9 mouse cellular contexts compared by ENCODE assay signal in the genomic region with DNA sequence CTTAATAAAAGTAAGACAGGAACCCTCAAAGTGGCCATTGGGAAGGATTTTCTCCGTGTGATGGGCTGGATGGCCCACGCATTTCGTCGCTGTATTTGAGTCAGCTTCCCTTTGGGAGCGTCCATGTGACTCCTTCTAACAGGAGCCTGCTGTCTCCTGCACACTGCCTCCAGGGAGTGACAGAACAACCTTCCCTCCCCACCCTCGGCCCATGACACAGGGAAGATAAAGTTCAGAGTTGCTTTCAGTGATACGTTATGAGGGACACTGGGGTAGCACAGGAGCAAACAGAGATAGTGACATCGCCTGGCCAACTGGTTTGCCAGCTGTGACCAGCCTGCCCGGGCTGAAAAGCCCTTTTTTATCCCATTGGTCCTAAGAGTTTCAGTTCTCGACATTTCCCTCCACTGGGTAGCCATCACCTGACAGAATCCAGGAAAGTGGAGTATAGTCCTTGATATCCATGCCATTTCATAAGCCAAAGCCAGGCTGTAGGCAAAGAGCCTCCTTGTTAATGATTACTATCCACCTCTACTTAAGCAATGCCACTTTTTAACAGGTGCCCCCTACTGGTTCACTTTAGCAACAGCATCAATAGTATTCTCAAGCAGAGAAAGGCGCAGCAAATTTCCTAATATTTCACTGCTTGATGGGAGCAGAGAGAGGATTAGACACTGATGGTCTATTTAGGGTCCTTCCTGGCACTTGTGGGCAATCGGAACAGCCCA.
A peak's percentile ranks its signal among the peaks of the same experiment; 100 is the strongest.
DNase-seq lines count a peak whose midpoint lies in the region; ATAC-seq and TF ChIP-seq lines count a peak whose summit lies in the region.
"Had no signal": no experiment of that assay in that cellular context is flagged by ENCODE, and none has a peak within 500 bp of the region (broad histone marks: within the 10 kb centered on the region; RNA-seq: fewer than 3 reads in every experiment).

No protein-coding gene starts in this region.

- no peaks in the 10 kb centered on the region for H3K4me1 ChIP-seq in embryonic facial prominence, embryonic 11.5 days (ENCODE audit: control insufficient read depth, insufficient read depth, low read length)
- H3K4me1 ChIP-seq in embryonic facial prominence, embryonic 10.5 days = peaks cover 41% of the 10 kb centered on the region
- peaks cover 6% of the 10 kb centered on the region for H3K4me1 ChIP-seq in limb, embryonic 14.5 days (ENCODE audit: control insufficient read depth, insufficient read depth, low read length)
- peaks cover 15% of the 10 kb centered on the region for H3K4me1 ChIP-seq in limb, embryonic 10.5 days

- no peak overlapping the region for H3K4me2 ChIP-seq in embryonic facial prominence, embryonic 11.5 days (ENCODE audit: low read depth, low read length)
- H3K4me2 ChIP-seq in limb, embryonic 14.5 days (replicated peaks; ENCODE audit: low read depth, low read length, severe bottlenecking) = no peak overlapping the region

- H3K27me3 ChIP-seq in embryonic facial prominence, embryonic 11.5 days (ENCODE audit: control insufficient read depth, insufficient read depth, low read length) = no peaks in the 10 kb centered on the region
- H3K27me3 ChIP-seq in embryonic facial prominence, embryonic 10.5 days (replicated peaks; ENCODE audit: low read depth, poor library complexity, severe bottlenecking) = peaks cover 5% of the 10 kb centered on the region; the same call in 1 of the 2 replicates
- no peaks in the 10 kb centered on the region for H3K27me3 ChIP-seq in limb, embryonic 14.5 days (ENCODE audit: control insufficient read depth, insufficient read depth, low read length)
- H3K27me3 ChIP-seq in limb, embryonic 10.5 days (ENCODE audit: low read depth, poor library complexity, severe bottlenecking) = no peaks in the 10 kb centered on the region

- H3K9me3 ChIP-seq in embryonic facial prominence, embryonic 11.5 days (replicated peaks; ENCODE audit: control insufficient read depth, low read length) = no peaks in the 10 kb centered on the region
- no peaks in the 10 kb centered on the region for H3K9me3 ChIP-seq in embryonic facial prominence, embryonic 10.5 days
- no peaks in the 10 kb centered on the region for H3K9me3 ChIP-seq in limb, embryonic 14.5 days (ENCODE audit: control insufficient read depth, low read length)
- no peaks in the 10 kb centered on the region for H3K9me3 ChIP-seq in limb, embryonic 10.5 days (replicated peaks)

- no peak overlapping the region for H3K9ac ChIP-seq in embryonic facial prominence, embryonic 11.5 days (replicated peaks; ENCODE audit: low read length)
- H3K9ac ChIP-seq in limb, embryonic 14.5 days (ENCODE audit: low read depth, low read length, severe bottlenecking) = no peak overlapping the region

- no peak for TF ChIP-seq POLR2A in limb, embryonic 14.5 days (IDR thresholded peaks at IDR 0.05; ENCODE audit: borderline replicate concordance, extremely low read depth, insufficient read depth, insufficient read length)

- no peak overlapping the region for H3K4me3 ChIP-seq in embryonic facial prominence, embryonic 11.5 days (ENCODE audit: low read depth, low read length)
- H3K4me3 ChIP-seq in embryonic facial prominence, embryonic 10.5 days = no peak overlapping the region
- H3K4me3 ChIP-seq in limb, embryonic 14.5 days (replicated peaks; ENCODE audit: low read length) = no peak overlapping the region
- H3K4me3 ChIP-seq in limb, embryonic 10.5 days = no peak overlapping the region
- H3K4me3 ChIP-seq: myocyte had no signal

- 62% methylated on average over 12 of the region's 12 CpGs for WGBS in embryonic facial prominence, embryonic 11.5 days
- WGBS in embryonic facial prominence, embryonic 10.5 days = 64% methylated on average over 12 of the region's 12 CpGs
- 70% methylated on average over 12 of the region's 12 CpGs for WGBS in limb, embryonic 14.5 days
- WGBS in limb, embryonic 10.5 days = 66% methylated on average over 12 of the region's 12 CpGs

- peak; percentile 66 for DNase-seq in embryonic facial prominence, embryonic 11.5 days (ENCODE audit: low spot score)
- no peak for DNase-seq in embryonic facial prominence, embryonic 10.5 days (ENCODE audit: low spot score)
- DNase-seq in limb, embryonic 14.5 days (ENCODE audit: low spot score) = peak; percentile 25
- no peak for DNase-seq in limb, embryonic 10.5 days (ENCODE audit: low spot score)
- DNase-seq in ZHBTc4 (ENCODE audit: low read depth, low spot score) = peak; percentile 64
- peak; percentile 13 for DNase-seq in lung, postnatal 14 days
- DNase-seq in gastrocnemius, adult 8-10 months (ENCODE audit: low spot score in 2 of 2) = no peak

- no peak overlapping the region for H3K27ac ChIP-seq in embryonic facial prominence, embryonic 11.5 days (replicated peaks; ENCODE audit: low read depth, low read length)
- H3K27ac ChIP-seq in embryonic facial prominence, embryonic 10.5 days (replicated peaks) = no peak overlapping the region
- no peak overlapping the region for H3K27ac ChIP-seq in limb, embryonic 14.5 days (replicated peaks; ENCODE audit: low read depth, low read length)
- no peak overlapping the region for H3K27ac ChIP-seq in limb, embryonic 10.5 days

- no peak for ATAC-seq in embryonic facial prominence, embryonic 11.5 days (replicated peaks; ENCODE audit: insufficient number of reproducible peaks, low FRiP score, low TSS enrichment, low read depth)
- ATAC-seq in limb, embryonic 14.5 days (ENCODE audit: low FRiP score, low read depth) = no peak
- no peak for ATAC-seq in granulocyte monocyte progenitor cell, adult 5-6 weeks (replicated peaks; ENCODE audit: poor library complexity, severe bottlenecking)

- H3K36me3 ChIP-seq in embryonic facial prominence, embryonic 11.5 days (replicated peaks; ENCODE audit: control insufficient read depth, insufficient read depth, low read depth, low read length) = no peaks in the 10 kb centered on the region
- no peaks in the 10 kb centered on the region for H3K36me3 ChIP-seq in embryonic facial prominence, embryonic 10.5 days (replicated peaks)
- H3K36me3 ChIP-seq in limb, embryonic 14.5 days (ENCODE audit: control insufficient read depth, insufficient read depth, low read length) = no peaks in the 10 kb centered on the region
- H3K36me3 ChIP-seq in limb, embryonic 10.5 days = no peaks in the 10 kb centered on the region

Comparison
In these comparisons a context has a peak if more than half of its experiments do, and no peak if none do; other contexts are left out.
1. DNase-seq: peak in embryonic facial prominence, embryonic 11.5 days (single experiment), limb, embryonic 14.5 days (single experiment), ZHBTc4 (single experiment) and lung, postnatal 14 days (single experiment); none in embryonic facial prominence, embryonic 10.5 days (single experiment), limb, embryonic 10.5 days (single experiment) and gastrocnemius, adult 8-10 months (0 of 2).